Mouse (Mus musculus) cortical plate, adult 2 months (tissue): ENCODE data around the gene Sgsm1.

Experiments
- CTCF ChIP-seq: fragments of 200-500 bp; IDR thresholded peaks from 2 replicates; pipeline ENCODE4 v1.5.1; 2011; ENCODE audit warnings: mild to moderate bottlenecking, control low read depth, low read length; ENCODE audit not compliant: insufficient read depth; ENCODE audit errors: extremely low read depth
- POLR2A ChIP-seq: fragments of 200-500 bp; IDR thresholded peaks from 2 replicates; pipeline ENCODE4 v1.6.1; 2011; ENCODE audit warnings: mild to moderate bottlenecking, low read length, control low read depth; ENCODE audit not compliant: insufficient read depth; ENCODE audit errors: extremely low read depth

GRCm38 (mm10) chr5:113352636-113353035 is 42.0 kb upstream of the Sgsm1 start:
- TF ChIP-seq POLR2A: no peak
- TF ChIP-seq CTCF: no peak
